Comparison of ENCODE assay signal across 10 mouse cellular contexts in the genomic region with DNA sequence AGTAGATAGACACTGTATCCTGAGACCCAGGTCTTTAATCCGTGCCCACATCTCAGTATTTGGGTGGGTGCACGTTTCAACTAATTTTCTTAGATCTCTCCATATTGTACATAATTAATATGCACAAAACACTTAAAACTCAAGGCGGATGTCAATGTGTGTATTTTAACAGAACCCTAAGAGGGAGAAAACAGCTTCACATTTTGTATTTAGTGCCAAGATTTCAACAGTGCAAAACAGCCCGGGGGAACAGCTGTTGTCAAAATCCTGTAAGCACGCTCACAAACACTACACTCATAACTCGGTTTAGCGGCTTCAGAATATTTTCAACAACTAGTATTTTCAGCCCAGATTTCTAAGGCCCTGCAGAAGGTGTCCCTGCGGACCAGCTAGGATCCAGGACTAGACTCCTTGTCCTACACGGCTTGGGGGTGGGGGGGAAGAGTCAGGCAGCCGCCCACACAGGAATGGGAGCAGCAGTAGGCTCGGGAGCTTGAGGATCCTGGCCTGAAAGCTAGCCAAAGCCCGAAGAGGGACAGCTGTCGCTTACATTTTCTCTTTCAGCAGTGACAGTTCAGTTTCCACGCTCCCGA. TPM values are rescaled to one million over a fixed set of nuclear protein-coding genes. Genes with fewer than 3 reads are reported as not detected.
A peak's percentile ranks its signal among the peaks of the same experiment; 100 is the strongest.
DNase-seq lines count a peak whose midpoint lies in the region; ATAC-seq and TF ChIP-seq lines count a peak whose summit lies in the region.
"Had no signal": no experiment of that assay in that cellular context is flagged by ENCODE, and none has a peak within 500 bp of the region (broad histone marks: within the 10 kb centered on the region; RNA-seq: fewer than 3 reads in every experiment).

No protein-coding gene starts in this region.

- no peak overlapping the region for H3K27ac ChIP-seq in intestine, embryonic 14.5 days (ENCODE audit: low read depth)
- no peak overlapping the region for H3K27ac ChIP-seq in intestine, embryonic 16.5 days (ENCODE audit: low read length)
- H3K27ac ChIP-seq in forebrain, postnatal 0 days (ENCODE audit: low read depth, low read length): no peak overlapping the region
- H3K27ac ChIP-seq in limb, embryonic 13.5 days: peak overlapping the region; percentile 99

- H3K27me3 ChIP-seq in intestine, embryonic 14.5 days (replicated peaks; ENCODE audit: control insufficient read depth, insufficient read depth, low read length): peaks cover 99% of the 10 kb centered on the region
- peaks cover 93% of the 10 kb centered on the region for H3K27me3 ChIP-seq in intestine, embryonic 16.5 days (replicated peaks; ENCODE audit: control insufficient read depth, insufficient read depth, low read length)
- H3K27me3 ChIP-seq in forebrain, postnatal 0 days (ENCODE audit: insufficient read depth, low read length): peaks cover 97% of the 10 kb centered on the region
- peaks cover 19% of the 10 kb centered on the region for H3K27me3 ChIP-seq in limb, embryonic 13.5 days

- no peak overlapping the region for H3K9ac ChIP-seq in intestine, embryonic 14.5 days (ENCODE audit: low read length)
- no peak overlapping the region for H3K9ac ChIP-seq in intestine, embryonic 16.5 days (ENCODE audit: low read depth, low read length)
- H3K9ac ChIP-seq in forebrain, postnatal 0 days: no peak overlapping the region
- H3K9ac ChIP-seq in limb, embryonic 13.5 days: peak overlapping the region; percentile 100

- no peak overlapping the region for H3K4me2 ChIP-seq in intestine, embryonic 14.5 days (ENCODE audit: low read length)
- H3K4me2 ChIP-seq in intestine, embryonic 16.5 days (ENCODE audit: low read depth, low read length): no peak overlapping the region
- no peak overlapping the region for H3K4me2 ChIP-seq in forebrain, postnatal 0 days (ENCODE audit: low read depth)
- peak overlapping the region; percentile 77 for H3K4me2 ChIP-seq in limb, embryonic 13.5 days (replicated peaks)

- no peak overlapping the region for H3K4me3 ChIP-seq in intestine, embryonic 14.5 days (ENCODE audit: low read depth, low read length)
- no peak overlapping the region for H3K4me3 ChIP-seq in intestine, embryonic 16.5 days (ENCODE audit: low read length)
- no peak overlapping the region for H3K4me3 ChIP-seq in forebrain, postnatal 0 days (ENCODE audit: low read depth, low read length)
- peak overlapping the region; percentile 80 for H3K4me3 ChIP-seq in limb, embryonic 13.5 days

- H3K36me3 ChIP-seq in intestine, embryonic 14.5 days (ENCODE audit: control insufficient read depth, insufficient read depth, low read length): no peaks in the 10 kb centered on the region
- no peaks in the 10 kb centered on the region for H3K36me3 ChIP-seq in intestine, embryonic 16.5 days (ENCODE audit: control insufficient read depth, insufficient read depth, low read length)
- no peaks in the 10 kb centered on the region for H3K36me3 ChIP-seq in forebrain, postnatal 0 days (ENCODE audit: insufficient read depth)
- no peaks in the 10 kb centered on the region; the same call in 1 of the 2 replicates for H3K36me3 ChIP-seq in limb, embryonic 13.5 days

- no peaks in the 10 kb centered on the region for H3K9me3 ChIP-seq in intestine, embryonic 14.5 days (ENCODE audit: control insufficient read depth, low read length)
- 0 out of 2 replicates have a peak, but pooled peaks cover 6% of the 10 kb centered on the region for H3K9me3 ChIP-seq in intestine, embryonic 16.5 days (ENCODE audit: control insufficient read depth, low read length)
- no peaks in the 10 kb centered on the region for H3K9me3 ChIP-seq in forebrain, postnatal 0 days (ENCODE audit: low read length)
- H3K9me3 ChIP-seq in limb, embryonic 13.5 days: no peaks in the 10 kb centered on the region

- peaks cover 7% of the 10 kb centered on the region; the same call in 1 of the 2 replicates for H3K4me1 ChIP-seq in intestine, embryonic 14.5 days (replicated peaks; ENCODE audit: control insufficient read depth, insufficient read depth, low read length)
- H3K4me1 ChIP-seq in intestine, embryonic 16.5 days (ENCODE audit: control insufficient read depth, insufficient read depth, low read length): peaks cover 16% of the 10 kb centered on the region
- H3K4me1 ChIP-seq in forebrain, postnatal 0 days (ENCODE audit: insufficient read depth): no peaks in the 10 kb centered on the region
- H3K4me1 ChIP-seq in limb, embryonic 13.5 days: peaks cover 63% of the 10 kb centered on the region

- 2% methylated on average over 15 of the region's 15 CpGs for WGBS in intestine, embryonic 14.5 days
- WGBS in intestine, embryonic 16.5 days: 2% methylated on average over 15 of the region's 15 CpGs
- WGBS in forebrain, postnatal 0 days: 2% methylated on average over 15 of the region's 15 CpGs
- under 1% methylated on average over 15 of the region's 15 CpGs for WGBS in limb, embryonic 13.5 days

- no peak for ATAC-seq in intestine, embryonic 14.5 days (replicated peaks; ENCODE audit: low FRiP score, low TSS enrichment, low read depth)
- ATAC-seq in intestine, embryonic 16.5 days: no peak
- no peak for ATAC-seq in forebrain, postnatal 0 days
- no peak for ATAC-seq in limb, embryonic 13.5 days (ENCODE audit: low FRiP score, low read depth)

- no peak for TF ChIP-seq CTCF in forebrain, postnatal 0 days (IDR thresholded peaks at IDR 0.05; ENCODE audit: low read depth)

- DNase-seq in intestine, embryonic 14.5 days (ENCODE audit: low spot score): peak; percentile 81
- DNase-seq in MEL-GATA-1-ER (ENCODE audit: extremely low read depth, low read depth): peak; percentile 54
- peak; percentile 76 for DNase-seq in forebrain, postnatal 0 days
- no peak for DNase-seq in spleen, adult 12 weeks (ENCODE audit: low spot score)
- DNase-seq in layer of hippocampus, adult 8-10 months (ENCODE audit: low spot score in 2 of 2): no peak
- DNase-seq in right cerebral cortex, postnatal 14 days: no peak
- DNase-seq: thymus, postnatal 4 days had no signal

RNA-seq across cellular contexts. Expression of a gene that starts 14.5 kb away (rescaled TPM):
- 0.12 TPM in 1 of 2 replicates, not detected in the other for polyA plus RNA-seq in intestine, embryonic 14.5 days (2014; fragmentation: Nextera tagmentation; extraction: Ambion mirVana)
- polyA plus RNA-seq in intestine, embryonic 16.5 days (2015; fragmentation: Nextera tagmentation; extraction: Ambion mirVana): 0.10 and 0.13 TPM in 2 replicates
- 4.6 and 5.6 TPM in 2 replicates for total RNA-seq in forebrain, postnatal 0 days (2014; rRNA removed)
- 0.50 and 0.67 TPM in 2 replicates for polyA plus RNA-seq in forebrain, postnatal 0 days (2015; fragmentation: Nextera tagmentation; extraction: Ambion mirVana)
- 26.3 and 28.0 TPM in 2 replicates for polyA plus RNA-seq in limb, embryonic 13.5 days (2015; fragmentation: Nextera tagmentation; extraction: Ambion mirVana)
- total RNA-seq in layer of hippocampus, adult 8-10 months (2022): 1 to 10 TPM in 1 of 4 experiments, under 1 TPM in 3; 0.47 to 1.8 (median 0.61) TPM
- total RNA-seq: megakaryocyte-erythroid progenitor cell, adult 5-6 weeks had no signal

Comparison
In these comparisons a context has a peak if more than half of its experiments do, and no peak if none do; other contexts are left out.
1. DNase-seq: peak in intestine, embryonic 14.5 days (single experiment), MEL-GATA-1-ER (single experiment) and forebrain, postnatal 0 days (single experiment); none in spleen, adult 12 weeks (single experiment), layer of hippocampus, adult 8-10 months (0 of 2) and right cerebral cortex, postnatal 14 days (single experiment).
2. RNA of a gene that starts 14.5 kb away (polyA plus RNA-seq): 26.3 to 28.0 TPM in limb, embryonic 13.5 days; 0.50 to 0.67 TPM in forebrain, postnatal 0 days, 0.10 to 0.13 TPM in intestine, embryonic 16.5 days and 0.12 TPM in intestine, embryonic 14.5 days; every median in the first group is over 10 times any median in the second.